Mouse (Mus musculus) olfactory bulb, adult 2 months (tissue): Measurements from ENCODE around the gene Kdelc2.

Experiments used
- CTCF ChIP-seq: fragments of 200-500 bp; IDR thresholded peaks from 2 replicates; pipeline ENCODE4 v1.5.1; 2012; ENCODE audit warnings: low read depth, mild to moderate bottlenecking, low read length, moderate library complexity; ENCODE audit not compliant: insufficient read depth
- POLR2A ChIP-seq: fragments of 200-500 bp; IDR thresholded peaks from 2 replicates; pipeline ENCODE4 v1.6.1; 2012; ENCODE audit warnings: mild to moderate bottlenecking, low read depth, low read length, moderate library complexity; ENCODE audit not compliant: insufficient read depth

- TF ChIP-seq CTCF (no peak), POLR2A (no peak)
These were observed 19.2 kb downstream of the Kdelc2 start for GRCm38 (mm10) chr9:53402991-53403390.
